Mouse (Mus musculus) ES-E14 (cell line): Measurements from ENCODE around the gene Rps27l.

ENCODE experiments used
- CHD2 ChIP-seq: IDR thresholded peaks from 2 replicates; pipeline ENCODE4 v1.6.1; 2014; ENCODE audit warnings: mild to moderate bottlenecking, low read depth, low read length, inconsistent platforms
- HCFC1 ChIP-seq: IDR thresholded peaks from 2 replicates; pipeline ENCODE4 v1.6.1; 2012; ENCODE audit warnings: low read length, inconsistent platforms, borderline replicate concordance; ENCODE audit not compliant: insufficient read depth
- MAFK ChIP-seq: IDR thresholded peaks from 2 replicates; pipeline ENCODE4 v1.6.1; 2014; ENCODE audit warnings: mild to moderate bottlenecking, low read depth, low read length, inconsistent platforms; ENCODE audit not compliant: insufficient read depth
- ZC3H11A ChIP-seq: IDR thresholded peaks from 2 replicates; pipeline ENCODE4 v1.6.1; 2012; ENCODE audit warnings: low read depth, mild to moderate bottlenecking, inconsistent platforms, low read length, borderline replicate concordance

- TF ChIP-seq HCFC1 (no peak), CHD2 (no peak), MAFK (no peak), ZC3H11A (no peak)
Measured at GRCm38 (mm10) chr9:66907126-66907525, 38.8 kb upstream of the Rps27l start.
